Mouse (Mus musculus) activated CD4-positive, CD25-positive, alpha-beta regulatory T cell, adult 4 months (primary cell): Measurements from ENCODE around the gene Herpud2. TPM values are rescaled to one million over a fixed set of nuclear protein-coding genes. Genes with fewer than 3 reads are reported as not detected.
"Not testable (repeated sequence)": the region's sequence is repeated elsewhere in the genome, so short reads cannot be mapped to it uniquely, and the experiment has no call there.

Experiments used
- ATAC-seq: one replicate; pipeline ENCODE4 v1.8.0; 2017
- polyA plus RNA-seq, 2 experiments: library from polyadenylated mRNA; unstranded; fragments of 100-300 nt; shearing (Covaris generic); gene quantifications; one replicate each; pipeline ENCODE4 v1.2.1; 2017

The Herpud2 gene
- polyA plus RNA-seq, 2 experiments from 2014 or later: 10.6 to 16.8 TPM

GRCm38 (mm10) chr9:25143950-25144349 lies 7.7 kb downstream of the Herpud2 start:
- no peak for ATAC-seq

- ATAC-seq: no peak
These were observed 8.6 kb downstream of the Herpud2 start for GRCm38 (mm10) chr9:25142988-25143387.

GRCm38 (mm10) chr9:25142041-25142440 lies 9.6 kb downstream of the Herpud2 start:
- ATAC-seq: no peak

- no peak for ATAC-seq
These were observed 11.3 kb downstream of the Herpud2 start for GRCm38 (mm10) chr9:25140330-25140729.

- ATAC-seq: no peak
These were observed 12.7 kb downstream of the Herpud2 start for GRCm38 (mm10) chr9:25138900-25139299.

- ATAC-seq: no peak
These were observed 18.7 kb downstream of the Herpud2 start for GRCm38 (mm10) chr9:25132920-25133319.

GRCm38 (mm10) chr9:25132253-25132652 lies 19.4 kb downstream of the Herpud2 start:
- ATAC-seq: no peak

- no peak for ATAC-seq
These were observed 27.6 kb downstream of the Herpud2 start for GRCm38 (mm10) chr9:25124048-25124447.

- not testable (repeated sequence) for ATAC-seq
These were observed 28.0 kb downstream of the Herpud2 start for GRCm38 (mm10) chr9:25123590-25123989.

- peak; percentile 73 for ATAC-seq
These were observed 47.0 kb downstream of the Herpud2 start for GRCm38 (mm10) chr9:25104638-25105037.

- ATAC-seq: no peak
These were observed 48.7 kb downstream of the Herpud2 start for GRCm38 (mm10) chr9:25102881-25103280.

- no peak for ATAC-seq
These were observed 60.8 kb downstream of the Herpud2 start for GRCm38 (mm10) chr9:25090853-25091252.

GRCm38 (mm10) chr9:25089122-25089521 lies 62.5 kb downstream of the Herpud2 start, which contains the start of gene Gm10181:
Gene Gm10181, plus strand, starts transcription at chr9:25089422.
- ATAC-seq: no peak

- ATAC-seq: no peak
These were observed 75.1 kb downstream of the Herpud2 start for GRCm38 (mm10) chr9:25076505-25076904.

- no peak for ATAC-seq
These were observed 75.6 kb downstream of the Herpud2 start for GRCm38 (mm10) chr9:25075977-25076376.

GRCm38 (mm10) chr9:25072666-25073065 lies 79.0 kb downstream of the Herpud2 start:
- ATAC-seq: no peak

GRCm38 (mm10) chr9:25058726-25059125 lies 92.9 kb downstream of the Herpud2 start:
- no peak for ATAC-seq

Other genes with a start within 250 kb of the Herpud2 start
- not detected for gene Gm10181, start 62.4 kb downstream of the Herpud2 start, polyA plus RNA-seq
- 100 to 1,000 TPM; 425 to 492 TPM for gene Sept7, start 100.6 kb upstream of the Herpud2 start, polyA plus RNA-seq